Mouse (Mus musculus): ENCODE data around the gene Vegfc. TPM values are rescaled to one million over a fixed set of nuclear protein-coding genes. Genes with fewer than 3 reads are reported as not detected.

Vegfc gene
- 8.1 and 10.7 TPM in 2 replicates for polyA plus RNA-seq (2016; fragmentation: Nextera tagmentation; extraction: Ambion mirVana)

GRCm38 (mm10) chr8:54077271-54078120, at the start of gene Vegfc:
TSS of gene Vegfc (plus strand) at chr8:54077606.
- Histone ChIP-seq H3K4me3 (peak within 1 kb of the TSS; percentile 84), H3K36me3 (replicated peaks) (no peaks in the 10 kb centered on the region), H3K4me1 (peaks cover 17% of the 10 kb centered on the region), H3K27ac (replicated peaks) (peak within 1 kb of the TSS; percentile 96), H3K27me3 (replicated peaks; ENCODE audit: low read depth, poor library complexity, severe bottlenecking) (peaks cover 11% of the 10 kb centered on the region), H3K9me3 (no peaks in the 10 kb centered on the region)
- WGBS, result under 1% methylated on average over 70 of the region's 79 CpGs
- DNase-seq (ENCODE audit: low spot score), result peak; percentile 78

DNA sequence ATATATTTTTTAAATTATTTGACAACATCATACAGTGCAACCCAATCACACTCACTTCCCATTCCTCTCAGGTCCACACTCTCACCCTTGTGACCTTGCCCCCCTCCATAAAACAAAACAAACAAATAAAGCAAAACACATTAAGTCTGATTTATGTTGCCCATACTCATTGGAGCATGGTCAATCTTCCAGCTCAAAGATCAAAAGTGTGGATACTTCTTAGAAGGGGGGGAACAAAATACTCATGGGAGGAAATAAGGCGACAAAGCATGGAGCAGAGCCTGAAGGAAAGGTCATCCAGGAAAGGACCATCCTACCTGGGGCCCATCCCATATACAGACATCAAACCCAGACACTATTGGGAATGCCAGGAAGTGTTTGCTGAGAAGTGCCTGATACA, 42.8 kb upstream of the Vegfc start:
- WGBS, result 80% methylated on average over 1 of the region's 1 CpGs
- no peaks in the 10 kb centered on the region for H3K9me3 ChIP-seq
- no peak for DNase-seq (ENCODE audit: low spot score)

GRCm38 (mm10) chr8:54042601-54043000, 34.8 kb upstream of the Vegfc start:
- DNase-seq (ENCODE audit: low spot score), result no peak

More for the DNA sequence above, 42.8 kb upstream of the Vegfc start:
- no peaks in the 10 kb centered on the region for H3K27me3 ChIP-seq (replicated peaks; ENCODE audit: low read depth, poor library complexity, severe bottlenecking)
- H3K36me3 ChIP-seq (replicated peaks), result no peaks in the 10 kb centered on the region
- H3K27ac ChIP-seq (replicated peaks), result no peak overlapping the region
- H3K4me3 ChIP-seq, result no peak overlapping the region
- no peaks in the 10 kb centered on the region for H3K4me1 ChIP-seq

GRCm38 (mm10) chr8:54043468-54043867, 33.9 kb upstream of the Vegfc start:
- Histone ChIP-seq H3K27me3 (replicated peaks; ENCODE audit: low read depth, poor library complexity, severe bottlenecking) (no peaks in the 10 kb centered on the region), H3K4me1 (peaks cover 17% of the 10 kb centered on the region), H3K9me3 (no peaks in the 10 kb centered on the region), H3K4me3 (no peak overlapping the region), H3K27ac (replicated peaks) (no peak overlapping the region), H3K36me3 (replicated peaks) (no peaks in the 10 kb centered on the region)
- WGBS, result 87% methylated on average over 1 of the region's 1 CpGs
- no peak for DNase-seq (ENCODE audit: low spot score)

More at GRCm38 (mm10) chr8:54042601-54043000, 34.8 kb upstream of the Vegfc start:
- no peaks in the 10 kb centered on the region for H3K9me3 ChIP-seq
- no peak overlapping the region for H3K27ac ChIP-seq (replicated peaks)
- no peaks in the 10 kb centered on the region for H3K36me3 ChIP-seq (replicated peaks)
- H3K4me3 ChIP-seq, result no peak overlapping the region
- WGBS, result 20% methylated on average over 1 of the region's 1 CpGs
- H3K27me3 ChIP-seq (replicated peaks; ENCODE audit: low read depth, poor library complexity, severe bottlenecking), result no peaks in the 10 kb centered on the region
- H3K4me1 ChIP-seq, result peaks cover 17% of the 10 kb centered on the region

GRCm38 (mm10) chr8:54053210-54053609, 24.2 kb upstream of the Vegfc start:
- H3K9me3 ChIP-seq, result no peaks in the 10 kb centered on the region
- H3K27me3 ChIP-seq (replicated peaks; ENCODE audit: low read depth, poor library complexity, severe bottlenecking), result no peaks in the 10 kb centered on the region
- H3K36me3 ChIP-seq (replicated peaks), result no peaks in the 10 kb centered on the region
- peaks cover 4% of the 10 kb centered on the region; the same call in 1 of the 2 replicates for H3K4me1 ChIP-seq
- no peak for DNase-seq (ENCODE audit: low spot score)
- no peak overlapping the region for H3K4me3 ChIP-seq
- no peak overlapping the region; the same call in 1 of the 2 replicates for H3K27ac ChIP-seq (replicated peaks)
- WGBS, result 10% methylated on average over 1 of the region's 1 CpGs

GRCm38 (mm10) chr8:54065492-54065891, 11.9 kb upstream of the Vegfc start:
- Histone ChIP-seq H3K27ac (replicated peaks) (no peak overlapping the region), H3K36me3 (replicated peaks) (no peaks in the 10 kb centered on the region), H3K9me3 (no peaks in the 10 kb centered on the region), H3K27me3 (replicated peaks; ENCODE audit: low read depth, poor library complexity, severe bottlenecking) (no peaks in the 10 kb centered on the region), H3K4me1 (peaks cover 18% of the 10 kb centered on the region), H3K4me3 (no peak overlapping the region)
- 26% methylated on average over 4 of the region's 4 CpGs for WGBS
- no peak for DNase-seq (ENCODE audit: low spot score)

DNA sequence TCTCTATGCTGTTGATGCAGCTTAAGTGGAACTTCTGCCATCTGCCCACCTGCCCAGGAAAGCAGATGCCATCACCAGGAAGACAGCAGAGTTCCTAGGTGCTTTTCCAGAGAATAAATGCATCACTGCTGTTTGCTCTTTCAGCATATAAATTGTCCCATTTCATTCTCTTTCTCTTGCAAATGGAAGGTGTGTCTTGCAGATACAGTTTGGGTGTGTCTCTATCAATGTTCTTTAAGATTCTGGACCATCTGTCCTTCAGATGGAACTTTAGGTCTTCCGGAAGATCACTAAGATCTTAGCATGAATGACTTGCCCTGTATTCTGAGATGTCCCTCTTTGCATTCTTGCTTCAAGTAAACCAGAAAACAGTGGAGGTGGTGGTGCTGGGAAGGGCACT, 1.1 kb upstream of the Vegfc start:
- WGBS, result 30% methylated on average over 1 of the region's 1 CpGs
- peak overlapping the region; percentile 84 for H3K4me3 ChIP-seq
- no peaks in the 10 kb centered on the region for H3K36me3 ChIP-seq (replicated peaks)
- peaks cover 17% of the 10 kb centered on the region for H3K4me1 ChIP-seq
- peak overlapping the region; percentile 96 for H3K27ac ChIP-seq (replicated peaks)
- no peaks in the 10 kb centered on the region for H3K9me3 ChIP-seq
- peaks cover 11% of the 10 kb centered on the region for H3K27me3 ChIP-seq (replicated peaks; ENCODE audit: low read depth, poor library complexity, severe bottlenecking)
- DNase-seq (ENCODE audit: low spot score), result no peak

- Histone ChIP-seq H3K36me3 (replicated peaks) (no peaks in the 10 kb centered on the region), H3K27me3 (replicated peaks; ENCODE audit: low read depth, poor library complexity, severe bottlenecking) (peaks cover 11% of the 10 kb centered on the region), H3K4me3 (peak overlapping the region; percentile 84), H3K27ac (replicated peaks) (peak overlapping the region; percentile 96), H3K9me3 (no peaks in the 10 kb centered on the region), H3K4me1 (peaks cover 17% of the 10 kb centered on the region)
- under 1% methylated on average over 28 of the region's 28 CpGs for WGBS
- peak; percentile 85 for DNase-seq (ENCODE audit: low spot score)
Observed at GRCm38 (mm10) chr8:54076791-54077270, 575 bp upstream of the Vegfc start.

DNA sequence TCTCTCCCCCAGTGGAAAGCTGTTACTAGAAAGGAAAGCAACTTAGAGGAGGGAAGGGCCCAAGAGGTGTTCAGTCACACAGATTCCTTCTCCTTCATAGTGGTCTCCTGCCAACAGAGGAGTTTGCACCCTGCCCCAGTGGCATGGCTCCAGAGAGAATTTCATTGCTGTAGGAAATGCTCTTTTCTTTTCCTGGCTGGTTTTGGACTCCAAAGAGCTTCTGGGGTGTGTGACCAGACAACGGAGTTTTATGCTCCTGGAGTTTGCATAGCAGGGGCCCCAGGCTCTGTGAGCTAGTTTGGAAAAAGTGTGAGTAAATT, 675 bp downstream of the Vegfc start:
- H3K27me3 ChIP-seq (replicated peaks; ENCODE audit: low read depth, poor library complexity, severe bottlenecking), result peaks cover 11% of the 10 kb centered on the region
- H3K4me3 ChIP-seq, result peak overlapping the region; percentile 84
- DNase-seq (ENCODE audit: low spot score), result no peak
- peaks cover 17% of the 10 kb centered on the region for H3K4me1 ChIP-seq
- H3K9me3 ChIP-seq, result no peaks in the 10 kb centered on the region
- WGBS, result 0% methylated on average over 1 of the region's 1 CpGs
- H3K27ac ChIP-seq (replicated peaks), result peak overlapping the region; percentile 96
- H3K36me3 ChIP-seq (replicated peaks), result no peaks in the 10 kb centered on the region

GRCm38 (mm10) chr8:54079001-54079400, 1.6 kb downstream of the Vegfc start:
- Histone ChIP-seq H3K4me1 (peaks cover 17% of the 10 kb centered on the region), H3K4me3 (peak overlapping the region; percentile 84), H3K36me3 (replicated peaks) (no peaks in the 10 kb centered on the region), H3K9me3 (no peaks in the 10 kb centered on the region), H3K27me3 (replicated peaks; ENCODE audit: low read depth, poor library complexity, severe bottlenecking) (peaks cover 11% of the 10 kb centered on the region), H3K27ac (replicated peaks) (no peak overlapping the region)
- WGBS, result 43% methylated on average over 11 of the region's 11 CpGs
- no peak for DNase-seq (ENCODE audit: low spot score)

DNA sequence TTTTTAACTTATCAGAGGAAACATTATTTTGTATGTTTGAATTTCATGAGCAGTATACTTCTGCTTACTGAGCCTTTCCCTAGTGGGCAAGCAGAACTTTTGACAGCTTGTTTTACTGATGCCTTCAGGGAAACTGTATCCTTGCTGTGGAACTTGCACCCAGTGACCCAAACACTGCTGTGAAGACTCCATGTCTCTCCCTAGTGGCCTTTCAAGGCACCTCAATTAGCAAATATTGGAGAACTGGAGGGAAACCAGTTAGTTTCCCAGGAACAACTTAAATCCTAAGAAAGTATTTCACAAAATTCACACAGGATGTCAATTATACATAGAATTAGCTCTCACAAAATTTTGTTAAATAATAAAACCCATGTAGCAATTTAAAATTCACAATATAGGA, 2.2 kb downstream of the Vegfc start:
- Histone ChIP-seq H3K4me3 (peak overlapping the region; percentile 84; the same call in 1 of the 2 replicates), H3K9me3 (no peaks in the 10 kb centered on the region), H3K4me1 (peaks cover 17% of the 10 kb centered on the region), H3K27ac (replicated peaks) (no peak overlapping the region), H3K36me3 (replicated peaks) (no peaks in the 10 kb centered on the region), H3K27me3 (replicated peaks; ENCODE audit: low read depth, poor library complexity, severe bottlenecking) (peaks cover 11% of the 10 kb centered on the region)
- no peak for DNase-seq (ENCODE audit: low spot score)

DNA sequence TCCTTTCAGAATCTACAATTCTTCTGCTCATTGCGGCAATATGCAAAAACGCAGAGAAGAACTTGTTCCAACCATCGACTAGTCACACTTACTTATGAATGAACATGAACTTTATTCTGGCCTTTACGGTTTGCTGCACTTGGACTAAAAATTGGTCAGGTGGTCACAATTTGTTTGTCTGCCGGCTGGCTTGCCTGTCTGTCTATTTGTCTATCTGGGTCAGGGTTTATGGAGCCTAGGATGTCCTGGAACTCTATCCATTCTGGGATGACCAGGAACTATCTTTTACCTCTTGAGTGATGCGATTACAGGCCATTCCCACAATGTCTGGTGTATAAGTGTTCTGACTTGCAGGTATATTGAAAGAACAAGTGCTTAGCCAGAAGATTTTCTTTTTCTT, 8.5 kb downstream of the Vegfc start:
- H3K36me3 ChIP-seq (replicated peaks), result no peaks in the 10 kb centered on the region
- no peaks in the 10 kb centered on the region for H3K4me1 ChIP-seq
- no peaks in the 10 kb centered on the region for H3K9me3 ChIP-seq
- 91% methylated on average over 6 of the region's 6 CpGs for WGBS
- no peak overlapping the region for H3K4me3 ChIP-seq
- H3K27me3 ChIP-seq (replicated peaks; ENCODE audit: low read depth, poor library complexity, severe bottlenecking), result no peaks in the 10 kb centered on the region
- H3K27ac ChIP-seq (replicated peaks), result no peak overlapping the region
- DNase-seq (ENCODE audit: low spot score), result no peak

DNA sequence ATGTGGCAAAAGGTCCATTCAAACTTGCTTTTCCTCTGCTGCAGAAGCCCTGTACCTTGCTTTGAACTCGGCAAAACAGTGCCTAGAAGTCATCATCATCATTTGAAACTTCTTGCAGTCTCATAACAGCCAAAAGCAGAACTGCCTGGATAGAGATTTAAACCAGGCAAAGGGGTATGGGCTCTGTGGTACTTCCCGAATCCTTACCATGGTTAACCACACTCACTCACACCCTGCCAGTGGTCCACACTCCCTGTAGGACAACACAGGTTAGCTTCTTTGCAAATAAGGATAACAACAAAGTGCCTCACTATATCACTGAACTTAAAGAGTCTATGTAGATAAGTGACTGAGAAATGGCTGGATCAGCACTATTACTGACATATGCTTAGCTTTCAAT, 9.7 kb downstream of the Vegfc start:
- WGBS, result 91% methylated on average over 2 of the region's 2 CpGs
- Histone ChIP-seq H3K4me1 (no peaks in the 10 kb centered on the region), H3K27me3 (replicated peaks; ENCODE audit: low read depth, poor library complexity, severe bottlenecking) (no peaks in the 10 kb centered on the region), H3K27ac (replicated peaks) (no peak overlapping the region), H3K9me3 (no peaks in the 10 kb centered on the region), H3K36me3 (replicated peaks) (no peaks in the 10 kb centered on the region), H3K4me3 (no peak overlapping the region)
- no peak for DNase-seq (ENCODE audit: low spot score)
